Mouse (Mus musculus) cerebellum, postnatal 10 days (tissue): ENCODE data around the gene Scube1.
A peak's percentile ranks its signal among the peaks of the same experiment; 100 is the strongest.

Source experiments
- DNase-seq, 2 experiments: peaks; one replicate each; pipeline ENCODE4 v3.0.0; 2021; ENCODE audit warnings: mixed read lengths in 2 of 2

The Scube1 gene

GRCm38 (mm10) chr15:83664722-83665121 lies 60.1 kb downstream of the Scube1 start:
- DNase-seq, result peak; percentile 83 to 85

GRCm38 (mm10) chr15:83663066-83663465 lies 61.8 kb downstream of the Scube1 start:
- no peak for DNase-seq

GRCm38 (mm10) chr15:83662106-83662505 lies 62.7 kb downstream of the Scube1 start:
- DNase-seq, result no peak

- no peak for DNase-seq
These were observed 82.3 kb downstream of the Scube1 start for GRCm38 (mm10) chr15:83642518-83642917.

- DNase-seq, result no peak
These were observed 84.6 kb downstream of the Scube1 start for GRCm38 (mm10) chr15:83640208-83640607.

GRCm38 (mm10) chr15:83639160-83639559 lies 85.7 kb downstream of the Scube1 start:
- no peak for DNase-seq

- DNase-seq, result peak in 1 of 2 experiments; percentile 38
These were observed 86.5 kb downstream of the Scube1 start for GRCm38 (mm10) chr15:83638196-83638899.

GRCm38 (mm10) chr15:83636759-83637158 lies 88.1 kb downstream of the Scube1 start:
- peak; percentile 61 to 68 for DNase-seq

- no peak for DNase-seq
These were observed 89.6 kb downstream of the Scube1 start for GRCm38 (mm10) chr15:83635251-83635650.

- peak; percentile 40 to 56 for DNase-seq
These were observed 90.7 kb downstream of the Scube1 start for GRCm38 (mm10) chr15:83634076-83634475.

- no peak for DNase-seq
These were observed 93.8 kb downstream of the Scube1 start for GRCm38 (mm10) chr15:83631071-83631470.

- DNase-seq, result no peak
These were observed 95.1 kb downstream of the Scube1 start for GRCm38 (mm10) chr15:83629716-83630115.

GRCm38 (mm10) chr15:83626142-83626645 lies 98.6 kb downstream of the Scube1 start:
- DNase-seq, result no peak

- DNase-seq, result no peak
These were observed 109.6 kb downstream of the Scube1 start for GRCm38 (mm10) chr15:83615245-83615644.

- DNase-seq, result peak; percentile 89 to 92
These were observed 117.6 kb downstream of the Scube1 start for GRCm38 (mm10) chr15:83607115-83607802.

GRCm38 (mm10) chr15:83606700-83607099 lies 118.1 kb downstream of the Scube1 start:
- no peak for DNase-seq

- DNase-seq, result no peak
These were observed 118.6 kb downstream of the Scube1 start for GRCm38 (mm10) chr15:83606216-83606615.

- DNase-seq, result no peak
These were observed 121.4 kb downstream of the Scube1 start for GRCm38 (mm10) chr15:83603426-83603825.

GRCm38 (mm10) chr15:83603046-83603396 lies 121.8 kb downstream of the Scube1 start:
- no peak for DNase-seq

- no peak for DNase-seq
These were observed 122.3 kb downstream of the Scube1 start for GRCm38 (mm10) chr15:83602372-83603045.

GRCm38 (mm10) chr15:83601185-83601584 lies 123.6 kb downstream of the Scube1 start:
- DNase-seq, result no peak

- DNase-seq, result no peak
These were observed 128.0 kb downstream of the Scube1 start for GRCm38 (mm10) chr15:83596833-83597232.

- DNase-seq, result no peak
These were observed 129.5 kb downstream of the Scube1 start for GRCm38 (mm10) chr15:83595364-83595711.
